Mouse (Mus musculus) embryonic fibroblast, embryonic 13.5 days (primary cell): Measurements from ENCODE around the gene Golga5.

Source experiments
- CTCF ChIP-seq: IDR thresholded peaks from 2 replicates; pipeline ENCODE4 v1.5.1; 2011; ENCODE audit warnings: mild to moderate bottlenecking, control low read depth, low read length, moderate library complexity, borderline replicate concordance; ENCODE audit not compliant: insufficient read depth
- POLR2A ChIP-seq: IDR thresholded peaks from 2 replicates; pipeline ENCODE4 v1.6.1; 2011; ENCODE audit warnings: low read depth, mild to moderate bottlenecking, control low read depth, low read length, moderate library complexity

GRCm38 (mm10) chr12:102498726-102499125, 29.8 kb downstream of the Golga5 start:
- no peak for TF ChIP-seq CTCF
- TF ChIP-seq POLR2A: no peak
